Mouse (Mus musculus) embryonic facial prominence, embryonic 11.5 days (tissue): ENCODE measurements at regions not wholly inside any gene's neighbourhood (a gene's known extent, or its start where the extent isn't known, plus 50 kb on each side); places are given as distances from the start of the nearest gene placed in this dataset.

Experiments
- ATAC-seq: fragments of 200-750 bp; cut with Nextera tagmentation; replicated peaks from 2 replicates; pipeline ENCODE4 v1.8.0; 2017; ENCODE audit warnings: low read depth; ENCODE audit not compliant: insufficient number of reproducible peaks, low FRiP score, low TSS enrichment
- DNase-seq: peaks from one replicate; pipeline ENCODE4 v3.0.0-alpha.2; 2015; ENCODE audit warnings: low spot score
- H3K27ac ChIP-seq: fragments of 300-500 bp; sonication (generic); replicated peaks from 2 replicates; pipeline ENCODE4 v1.5.1; 2014; ENCODE audit warnings: mild to moderate bottlenecking, low read depth, low read length, control low read depth
- H3K27me3 ChIP-seq: fragments of 300-500 bp; sonication (generic); 2 replicates; pipeline ENCODE4 v1.6.1; 2014; ENCODE audit warnings: mild to moderate bottlenecking, low read length, moderate library complexity, mixed read lengths; ENCODE audit not compliant: control insufficient read depth, insufficient read depth
- H3K36me3 ChIP-seq: fragments of 300-500 bp; sonication (generic); replicated peaks from 2 replicates; pipeline ENCODE4 v1.6.1; 2014; ENCODE audit warnings: low read depth, mild to moderate bottlenecking, low read length, moderate library complexity, mixed read lengths; ENCODE audit not compliant: control insufficient read depth, insufficient read depth
- H3K4me1 ChIP-seq: fragments of 300-500 bp; sonication (generic); 2 replicates; pipeline ENCODE4 v1.6.1; 2014; ENCODE audit warnings: low read length, mixed read lengths; ENCODE audit not compliant: control insufficient read depth, insufficient read depth
- H3K4me2 ChIP-seq: fragments of 300-500 bp; sonication (generic); 2 replicates; pipeline ENCODE4 v1.6.1; 2014; ENCODE audit warnings: low read depth, mild to moderate bottlenecking, control low read depth, low read length, moderate library complexity
- H3K4me3 ChIP-seq: fragments of 300-500 bp; sonication (generic); 2 replicates; pipeline ENCODE4 v1.5.1; 2014; ENCODE audit warnings: low read depth, low read length, control low read depth
- H3K9ac ChIP-seq: fragments of 300-500 bp; sonication (generic); replicated peaks from 2 replicates; pipeline ENCODE4 v1.6.1; 2014; ENCODE audit warnings: mild to moderate bottlenecking, control low read depth, low read length
- H3K9me3 ChIP-seq: fragments of 300-500 bp; sonication (generic); replicated peaks from 2 replicates; pipeline ENCODE4 v1.6.1; 2016; ENCODE audit warnings: mild to moderate bottlenecking, low read length, inconsistent platforms, mixed read lengths; ENCODE audit not compliant: control insufficient read depth
- WGBS: fragments of 180-500 bp; shearing (Covaris S2); extraction: QIAGEN DNeasy Blood & Tissue Kit; methylation state at CpG from one replicate; pipeline ENCODE4 v1.1.7; 2014; 5-methylcytosine and 5-hydroxymethylcytosine counted together

DNA sequence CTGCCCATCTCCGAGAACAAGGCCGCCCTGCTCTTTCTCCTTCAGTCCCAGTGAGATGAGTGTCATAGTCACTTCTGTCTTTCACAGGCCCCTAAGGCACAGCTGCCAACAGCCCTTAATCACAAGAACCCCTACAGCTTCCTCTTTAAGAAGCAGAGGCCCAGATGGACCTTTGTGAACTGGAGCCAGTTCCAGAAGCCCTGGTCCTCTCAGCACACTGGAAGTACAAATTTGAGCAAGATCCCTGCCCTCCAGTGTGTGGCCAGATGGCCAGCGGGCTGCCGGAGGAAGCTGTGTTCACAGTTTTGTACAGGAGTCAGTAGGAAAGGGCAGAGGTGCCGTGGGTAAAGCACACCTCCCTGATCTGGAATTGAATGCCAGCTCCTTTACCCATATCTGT lies 389.6 kb downstream of the Rps24 start:
- WGBS = 84% methylated on average over 5 of the region's 5 CpGs
- H3K4me3 ChIP-seq = no peak overlapping the region
- H3K27me3 ChIP-seq = no peaks in the 10 kb centered on the region
- H3K4me1 ChIP-seq = no peaks in the 10 kb centered on the region
- no peak overlapping the region for H3K4me2 ChIP-seq
- H3K9me3 ChIP-seq = no peaks in the 10 kb centered on the region
- DNase-seq (no peak), ATAC-seq (no peak)
- H3K9ac ChIP-seq = no peak overlapping the region
- no peak overlapping the region for H3K27ac ChIP-seq
- H3K36me3 ChIP-seq = no peaks in the 10 kb centered on the region

DNA sequence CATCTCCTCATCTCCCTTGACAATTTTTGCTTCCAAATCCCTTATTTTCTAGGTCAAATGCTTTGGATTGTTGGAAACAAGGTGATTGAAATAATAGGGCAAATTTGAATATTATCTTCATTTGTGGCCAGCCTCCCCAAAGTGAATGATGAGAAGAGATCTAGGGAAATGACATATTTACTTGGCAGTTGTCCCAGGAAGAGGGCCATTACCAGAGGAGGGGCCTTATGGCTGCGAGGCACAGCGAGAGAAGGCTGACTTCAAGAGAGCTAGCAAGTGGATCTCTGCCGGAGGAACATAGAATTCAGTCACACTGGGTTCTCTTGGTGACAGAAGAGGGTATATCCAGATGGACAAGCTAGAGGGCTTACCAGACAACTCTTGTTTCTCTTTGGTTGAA lies 390.9 kb downstream of the Rps24 start:
- Histone ChIP-seq H3K4me3 (no peak overlapping the region), H3K9me3 (no peaks in the 10 kb centered on the region), H3K27ac (no peak overlapping the region), H3K9ac (no peak overlapping the region), H3K4me1 (no peaks in the 10 kb centered on the region), H3K27me3 (no peaks in the 10 kb centered on the region), H3K36me3 (no peaks in the 10 kb centered on the region), H3K4me2 (no peak overlapping the region)
- 86% methylated on average over 3 of the region's 3 CpGs for WGBS
- no peak for DNase-seq
- ATAC-seq = no peak

DNA sequence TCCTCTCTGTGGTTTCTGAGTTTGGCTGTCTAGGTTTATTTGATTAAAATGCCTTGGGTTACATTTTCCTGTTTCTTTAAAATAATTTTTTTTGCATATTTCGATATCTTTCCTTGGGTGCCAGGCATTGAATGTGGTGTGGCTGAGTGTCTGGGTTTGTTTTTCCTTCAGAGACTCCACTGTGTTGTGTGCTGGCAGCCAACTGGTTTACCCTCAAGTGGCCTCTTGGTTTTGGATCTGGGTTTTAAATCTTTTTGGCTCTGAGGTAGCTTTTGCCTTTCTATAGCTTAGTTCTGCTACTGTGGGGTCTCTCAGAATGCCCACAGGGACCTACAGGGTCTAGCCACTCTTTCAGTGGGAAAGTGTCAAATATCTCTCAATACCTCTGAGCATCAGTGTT lies 399.2 kb downstream of the Rps24 start:
- Histone ChIP-seq H3K4me3 (no peak overlapping the region), H3K27me3 (no peaks in the 10 kb centered on the region), H3K9ac (no peak overlapping the region), H3K9me3 (no peaks in the 10 kb centered on the region), H3K4me2 (no peak overlapping the region), H3K27ac (no peak overlapping the region), H3K4me1 (no peaks in the 10 kb centered on the region), H3K36me3 (no peaks in the 10 kb centered on the region)
- WGBS = 76% methylated on average over 1 of the region's 1 CpGs
- DNase-seq = no peak
- ATAC-seq = no peak

DNA sequence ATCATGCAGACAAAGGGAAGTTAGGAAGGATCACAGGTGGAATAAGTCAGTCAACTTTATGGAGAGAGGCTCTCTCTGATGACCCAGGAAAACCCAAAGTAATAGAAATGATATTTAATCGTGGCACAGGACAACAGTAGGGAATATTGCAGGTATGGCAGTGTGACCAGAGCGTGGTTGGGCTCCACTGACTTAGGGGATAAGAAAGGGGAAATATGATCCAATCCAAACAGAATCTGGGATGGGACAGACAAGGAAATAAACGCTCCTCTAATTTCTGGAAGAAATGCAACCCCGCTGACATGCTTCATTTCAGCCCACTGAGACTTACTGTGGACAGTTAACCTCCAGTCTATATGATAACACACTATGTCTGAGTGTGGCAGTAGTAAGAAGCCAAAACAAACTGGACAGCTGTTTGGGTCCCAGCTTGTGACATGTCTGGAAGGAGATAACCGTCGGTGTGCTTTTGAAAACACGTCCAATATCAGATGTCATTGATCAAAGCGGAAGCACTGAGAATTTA lies 400.0 kb downstream of the Rps24 start:
- DNase-seq (no peak), ATAC-seq (no peak)
- Histone ChIP-seq H3K4me3 (no peak overlapping the region), H3K4me1 (no peaks in the 10 kb centered on the region), H3K27me3 (no peaks in the 10 kb centered on the region), H3K36me3 (no peaks in the 10 kb centered on the region), H3K9ac (no peak overlapping the region), H3K4me2 (no peak overlapping the region), H3K9me3 (no peaks in the 10 kb centered on the region), H3K27ac (no peak overlapping the region)
- 65% methylated on average over 8 of the region's 8 CpGs for WGBS

DNA sequence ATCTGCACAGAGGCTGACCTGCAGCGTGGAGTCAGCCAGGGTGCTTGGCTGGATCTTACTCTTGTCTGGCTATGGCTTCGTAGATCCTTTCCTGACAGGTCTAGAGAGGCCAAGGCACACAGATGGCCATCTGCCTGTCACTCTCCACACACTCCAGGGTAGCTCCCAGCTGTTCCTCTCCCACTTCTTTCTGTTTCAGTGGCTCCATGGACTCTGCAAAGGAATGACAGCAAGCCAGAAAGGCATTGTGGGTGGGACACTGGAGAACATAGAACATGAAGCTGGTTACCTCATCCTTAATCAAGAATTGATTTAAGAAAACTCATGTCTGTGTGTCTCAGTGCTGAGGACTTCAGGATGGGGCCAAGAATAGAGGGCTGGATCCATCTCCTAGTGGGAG lies 403.9 kb downstream of the Rps24 start:
- H3K9ac ChIP-seq = no peak overlapping the region
- H3K4me3 ChIP-seq = no peak overlapping the region
- no peaks in the 10 kb centered on the region for H3K9me3 ChIP-seq
- H3K27ac ChIP-seq = no peak overlapping the region
- DNase-seq (no peak), ATAC-seq (no peak)
- no peak overlapping the region for H3K4me2 ChIP-seq
- no peaks in the 10 kb centered on the region for H3K36me3 ChIP-seq
- no peaks in the 10 kb centered on the region for H3K4me1 ChIP-seq
- 82% methylated on average over 2 of the region's 2 CpGs for WGBS
- no peaks in the 10 kb centered on the region for H3K27me3 ChIP-seq

DNA sequence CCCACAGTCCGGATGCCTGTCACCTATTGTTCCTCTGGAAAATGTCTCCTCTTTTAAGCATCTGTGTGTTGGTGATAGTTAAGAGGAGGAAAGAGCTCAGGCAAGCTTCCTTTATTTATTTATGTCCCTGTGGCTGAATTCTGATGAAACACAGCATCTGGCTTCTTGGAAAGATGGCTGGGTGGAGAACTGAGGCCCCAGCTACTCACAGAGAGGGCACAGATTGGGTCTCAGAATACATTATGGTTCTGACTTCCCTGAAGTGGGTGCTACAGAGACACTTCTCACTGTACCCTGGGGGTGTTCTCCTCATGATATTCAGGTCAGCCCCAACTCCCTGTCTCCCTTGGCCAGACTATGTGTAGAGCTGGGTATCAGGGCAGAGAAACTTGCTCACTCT lies 408.3 kb downstream of the Rps24 start:
- no peak for DNase-seq
- no peak overlapping the region for H3K27ac ChIP-seq
- no peak overlapping the region for H3K4me3 ChIP-seq
- ATAC-seq = no peak
- no peak overlapping the region for H3K9ac ChIP-seq
- no peaks in the 10 kb centered on the region for H3K9me3 ChIP-seq
- H3K27me3 ChIP-seq = no peaks in the 10 kb centered on the region
- WGBS = 74% methylated on average over 1 of the region's 1 CpGs
- no peaks in the 10 kb centered on the region for H3K36me3 ChIP-seq
- H3K4me1 ChIP-seq = 0 out of 2 replicates have a peak, but pooled peaks cover 2% of the 10 kb centered on the region
- H3K4me2 ChIP-seq = no peak overlapping the region

DNA sequence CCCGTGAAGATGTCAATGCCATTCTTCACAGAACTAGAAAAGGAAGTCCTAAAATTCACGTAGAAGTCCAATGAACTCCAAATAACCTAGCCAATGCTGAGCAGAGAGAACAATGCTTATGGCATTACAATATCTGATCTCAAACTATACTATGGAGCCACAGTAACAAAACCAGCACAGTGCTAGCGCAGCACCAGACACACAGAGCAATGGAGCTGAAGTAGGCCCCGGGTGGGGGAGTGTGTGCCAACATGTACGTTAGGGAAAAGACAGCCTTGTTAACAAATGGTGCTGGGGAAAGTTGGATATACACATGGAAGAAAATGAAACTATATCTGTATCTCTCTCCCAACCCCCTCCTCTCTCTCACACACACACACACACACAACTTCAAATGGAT lies 409.8 kb downstream of the Rps24 start:
- ATAC-seq (no peak), DNase-seq (no peak)
- Histone ChIP-seq H3K4me1 (0 out of 2 replicates have a peak, but pooled peaks cover 5% of the 10 kb centered on the region), H3K4me3 (no peak overlapping the region), H3K36me3 (no peaks in the 10 kb centered on the region), H3K27me3 (no peaks in the 10 kb centered on the region), H3K9ac (no peak overlapping the region), H3K27ac (no peak overlapping the region), H3K4me2 (no peak overlapping the region), H3K9me3 (no peaks in the 10 kb centered on the region)
- WGBS = 92% methylated on average over 5 of the region's 5 CpGs

DNA sequence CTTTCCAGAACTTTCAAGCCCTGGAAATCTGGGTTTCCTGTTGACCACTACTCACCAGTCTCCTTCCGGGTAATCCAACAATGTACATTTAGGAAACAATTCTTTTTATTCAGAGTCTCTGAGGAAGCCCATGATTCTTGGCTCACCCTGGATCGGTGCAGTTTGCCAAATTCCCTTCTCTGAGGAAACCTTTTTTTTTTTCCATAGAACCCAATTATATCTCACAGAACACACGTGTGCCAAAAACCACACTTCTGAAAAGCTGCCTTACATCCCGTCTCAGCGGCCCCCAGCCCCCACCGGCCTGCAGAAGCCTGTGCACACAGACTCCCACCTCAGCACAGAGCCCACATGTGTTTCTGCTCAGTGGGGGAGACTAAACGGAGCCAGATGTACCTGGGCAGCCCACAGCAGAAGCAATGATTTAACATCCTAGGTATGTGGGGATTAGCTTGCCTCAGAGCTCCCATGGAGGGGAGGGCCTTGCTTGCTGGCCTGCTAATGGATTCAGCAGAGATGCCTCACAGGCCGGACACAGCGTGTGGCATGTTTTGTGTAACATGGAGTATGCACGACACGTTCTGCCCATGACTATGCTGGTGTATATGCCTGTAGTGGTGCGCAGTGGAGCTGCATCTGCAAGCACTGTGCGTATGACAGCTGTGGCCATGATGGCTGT lies 413.7 kb downstream of the Rps24 start:
- no peaks in the 10 kb centered on the region for H3K27me3 ChIP-seq
- 35% methylated on average over 13 of the region's 13 CpGs for whole genome bisulfite sequencing
- no peaks in the 10 kb centered on the region for H3K36me3 ChIP-seq
- ATAC-seq = peak; percentile 92
- H3K4me1 ChIP-seq = 0 out of 2 replicates have a peak, but pooled peaks cover 5% of the 10 kb centered on the region
- H3K27ac ChIP-seq = peak overlapping the region; percentile 81
- H3K9me3 ChIP-seq = no peaks in the 10 kb centered on the region
- peak; percentile 93 for DNase-seq
- H3K4me3 ChIP-seq = no peak overlapping the region
- H3K4me2 ChIP-seq = no peak overlapping the region
- no peak overlapping the region for H3K9ac ChIP-seq
